Mouse (Mus musculus) left cerebral cortex, postnatal 36 days (tissue): Measurements from ENCODE around the gene Crygd. TPM values are rescaled to one million over a fixed set of nuclear protein-coding genes. Genes with fewer than 3 reads are reported as not detected.
"Not testable (repeated sequence)": the region's sequence is repeated elsewhere in the genome, so short reads cannot be mapped to it uniquely, and the experiment has no call there.

Source experiments
- DNase-seq, 2 experiments: peaks; one replicate each; pipeline ENCODE4 v3.0.0; 2021 to 2022; ENCODE audit warnings: low spot score in 2 of 2, mixed read lengths in 1 of 2
- intact Hi-C: fragments of 180-260 bp; cut with DNase I; formaldehyde crosslinking; loops from one replicate; pipeline ENCODE4 v1.15.1; 2025
- total RNA-seq, 2 experiments: library from RNA; stranded (reverse); gene quantifications; 2 replicates each; pipeline ENCODE4 v1.2.3; 2021

Gene Crygd
- total RNA-seq: not detected

DNA sequence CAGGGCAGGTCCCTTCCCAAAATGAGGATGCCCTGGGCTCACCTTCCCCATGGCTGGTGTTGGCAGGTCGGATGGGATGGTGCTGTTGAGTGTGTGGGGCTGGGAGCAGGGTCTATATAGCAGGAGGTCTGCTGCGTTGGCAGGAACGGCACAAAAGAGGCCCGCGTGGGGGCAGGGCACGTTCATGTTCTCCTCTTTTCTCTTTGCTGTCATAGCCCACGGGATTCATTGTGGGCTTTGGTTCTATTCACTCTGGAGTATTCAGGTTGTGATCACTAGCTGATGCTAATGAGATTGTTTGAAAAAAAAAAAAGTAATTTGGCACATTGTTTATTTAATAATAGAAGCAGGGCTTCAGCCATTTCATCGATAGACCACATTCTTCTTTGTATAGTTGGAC is at the start of gene Crygd:
Gene Crygd, minus strand, starts transcription at position 101 of the 400 bp plus-strand sequence.
- intact Hi-C loops: no loop called here
- no peak for DNase-seq

DNA sequence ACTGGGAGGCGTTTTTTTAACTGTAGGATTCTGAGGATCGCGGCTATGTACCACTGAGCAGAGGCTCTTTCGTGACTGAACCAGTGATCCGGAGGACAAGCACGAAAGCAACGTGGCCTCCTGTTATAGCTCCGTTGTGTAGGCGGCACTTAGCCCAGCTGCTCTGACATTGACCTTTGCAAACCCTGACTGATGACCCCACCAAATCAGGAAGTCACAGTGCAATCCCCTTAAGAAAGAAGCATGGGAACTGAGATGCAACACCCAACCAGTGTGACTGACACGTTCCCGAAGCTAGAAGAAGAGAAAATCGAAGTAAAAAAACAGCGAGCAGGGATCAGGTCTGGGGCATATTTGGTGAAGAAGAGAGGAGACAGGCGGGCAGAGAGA is 49.5 kb upstream of the Crygd start:
- DNase-seq: no peak
- intact Hi-C loops: loop anchor here (1.0 to 5.0 kb wide), 2 partner anchors 49 to 67 kb away; no protein-coding TSS in a partner anchor

DNA sequence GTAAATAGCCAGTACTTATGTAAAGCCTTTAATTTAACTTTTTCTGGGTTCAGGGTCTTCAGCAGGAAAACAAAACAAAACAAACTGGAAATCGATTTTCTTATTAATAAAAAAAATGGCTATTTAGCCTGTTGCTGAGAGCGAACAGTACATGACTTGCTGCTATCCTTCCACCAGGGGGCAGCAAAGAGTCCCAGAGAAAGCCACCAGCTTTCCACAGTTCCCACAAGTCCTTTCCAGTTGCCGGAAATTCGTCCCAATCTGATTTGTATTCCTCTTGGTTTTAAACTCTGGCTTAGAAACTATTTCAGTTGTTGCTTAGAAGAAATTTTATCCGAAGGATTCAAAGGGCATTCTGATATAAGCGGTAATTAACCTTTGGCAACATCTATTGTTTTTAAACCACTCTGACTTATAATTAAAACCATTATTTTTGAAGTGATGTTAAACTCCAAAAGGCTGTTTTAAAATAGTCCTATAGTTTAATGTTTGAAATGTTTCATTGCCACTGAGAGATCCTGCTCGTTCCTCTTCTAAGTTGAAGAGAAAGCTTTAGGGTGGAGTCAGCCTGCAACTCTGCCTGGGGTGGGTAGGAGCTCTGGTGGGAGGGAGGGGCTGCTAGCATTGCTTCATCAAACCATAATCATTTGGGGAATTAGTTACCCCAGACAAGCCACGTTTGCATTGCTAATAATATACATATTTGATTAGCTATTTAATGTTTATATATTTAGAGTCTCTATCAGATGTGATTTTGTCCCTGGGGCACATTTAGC is 49.0 kb upstream of the Crygd start:
- intact Hi-C loops: loop anchor here (1.0 to 5.0 kb wide), 2 partner anchors 50 to 68 kb away; no protein-coding TSS in a partner anchor
- peak; percentile 36 to 47 for DNase-seq

DNA sequence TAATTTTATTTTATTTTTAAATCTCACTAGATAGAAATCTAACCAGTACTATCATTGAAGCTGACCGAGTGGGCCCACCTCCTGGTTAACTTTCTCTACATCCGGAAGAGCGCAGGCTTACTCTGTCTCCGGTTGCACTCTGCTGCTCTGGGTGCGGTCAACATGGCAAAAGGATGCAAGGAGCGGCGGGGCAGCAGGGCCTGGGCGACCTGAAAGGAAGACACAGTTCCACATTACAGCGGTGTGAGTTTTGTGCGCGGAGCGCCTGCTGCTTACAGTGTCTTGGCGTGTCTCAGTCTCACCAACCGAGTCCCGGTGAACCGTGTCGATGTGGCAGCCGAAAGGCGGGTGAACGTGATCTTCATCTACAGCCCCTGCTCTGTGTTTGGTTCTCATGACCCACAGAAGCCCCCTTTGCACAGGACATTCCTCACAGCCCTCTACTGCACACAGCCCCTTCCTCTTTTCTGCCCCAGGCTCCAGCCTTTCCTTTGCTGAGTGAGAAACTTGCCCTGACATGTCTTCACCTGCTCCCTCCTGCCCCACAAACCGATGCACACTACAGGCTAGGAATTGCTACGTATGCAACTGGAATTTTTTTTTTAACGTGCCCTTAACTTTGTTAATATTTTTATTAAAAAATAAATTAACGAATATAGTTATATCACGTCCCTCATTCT is 46.6 kb upstream of the Crygd start:
- intact Hi-C loops: loop anchor here (5.0 kb wide), 1 partner anchor 52 kb away; no protein-coding TSS in a partner anchor
- DNase-seq: no peak

DNA sequence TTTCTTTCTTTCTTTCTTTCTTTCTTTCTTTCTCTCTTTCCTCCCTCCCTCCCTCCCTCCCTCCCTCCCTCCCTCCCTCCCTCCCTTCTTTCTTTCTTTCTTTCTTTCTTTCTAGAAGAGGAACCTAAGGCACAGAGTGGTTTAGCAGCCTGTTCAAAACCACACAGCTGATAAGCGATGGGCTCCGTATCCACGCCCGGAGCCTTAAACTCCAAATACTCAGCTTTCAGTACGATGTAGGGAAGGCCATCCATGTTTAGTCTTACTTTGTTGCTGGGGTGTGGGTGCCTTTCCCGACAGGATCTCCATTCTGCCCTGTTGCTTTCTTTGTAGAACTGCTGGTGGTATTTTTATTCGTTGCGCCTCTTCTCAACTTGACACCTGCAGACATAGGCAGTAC is 45.9 kb upstream of the Crygd start:
- intact Hi-C loops: no loop called here
- DNase-seq: no peak

DNA sequence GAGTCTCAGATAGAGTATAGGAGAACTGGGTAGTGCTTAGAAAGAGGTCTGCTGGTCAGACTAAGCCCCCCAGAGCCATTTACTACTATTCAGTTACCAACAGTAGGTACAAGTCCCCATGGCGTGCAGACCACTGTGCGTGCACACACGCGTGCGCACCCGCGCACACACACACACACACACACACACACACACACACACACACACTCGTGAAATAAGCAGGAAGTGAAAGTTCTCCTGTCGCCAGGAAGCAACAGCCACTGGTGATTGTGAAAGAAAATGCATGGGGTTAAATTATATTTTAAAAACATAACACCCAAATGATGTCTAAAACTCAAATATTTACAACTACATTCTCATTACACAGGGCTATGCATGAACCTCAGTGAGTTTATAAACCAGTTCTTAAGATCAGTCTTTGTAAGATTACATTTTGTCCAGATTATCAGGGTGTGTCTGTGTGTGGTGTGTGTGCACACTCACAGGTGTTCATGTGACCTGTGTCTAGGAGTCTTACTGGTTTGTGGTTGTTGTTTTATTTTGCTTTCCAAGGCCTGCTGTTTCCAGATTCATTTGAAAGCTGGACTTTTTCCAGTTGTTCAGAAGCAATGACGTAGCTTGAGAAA is 44.5 kb upstream of the Crygd start:
- intact Hi-C loops: no loop called here
- DNase-seq: no peak

DNA sequence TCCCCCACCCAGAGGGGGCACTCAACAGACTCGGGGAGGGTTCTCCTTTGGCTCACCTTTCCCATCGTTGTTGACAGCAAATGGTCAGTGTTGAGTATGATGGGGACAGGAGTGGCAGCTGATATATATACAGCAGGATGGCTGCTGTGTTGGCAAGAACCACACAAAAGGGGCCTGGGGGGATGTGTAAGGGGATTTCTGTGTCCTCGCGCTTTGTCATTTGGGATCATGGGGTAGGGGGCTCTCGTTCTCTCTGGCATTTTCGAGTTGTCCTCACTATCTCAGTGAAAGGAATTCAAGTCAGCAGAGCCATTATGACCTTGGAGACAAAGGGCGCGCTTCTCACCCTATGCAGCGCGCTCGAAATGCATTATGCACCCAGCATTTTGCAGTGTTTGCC is 40.0 kb upstream of the Crygd start, which contains the start of gene Cryga:
Gene Cryga, minus strand, starts transcription at position 101 of the 400 bp plus-strand sequence.
- intact Hi-C loops: no loop called here

DNA sequence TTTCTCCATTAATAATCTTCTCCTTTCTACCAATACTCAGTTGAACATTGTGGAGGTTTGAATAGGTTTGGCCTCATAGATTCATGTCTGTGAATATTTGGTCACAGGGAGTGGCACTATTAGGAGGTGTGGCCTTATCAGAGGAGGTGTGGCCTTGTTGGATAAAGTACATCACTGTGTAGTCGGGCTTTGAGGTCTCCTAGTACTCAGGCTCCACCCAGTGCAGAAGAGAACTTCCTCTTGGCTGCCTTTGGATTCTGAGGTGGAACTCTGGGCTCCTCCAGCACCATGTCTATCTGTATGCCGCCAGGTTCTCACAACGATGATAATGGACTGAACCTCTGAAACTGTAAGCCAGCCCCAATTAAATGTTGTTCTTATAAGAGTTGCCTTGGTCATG is 33.7 kb upstream of the Crygd start:
- DNase-seq: no peak
- intact Hi-C loops: no loop called here

More for the DNA sequence above, 40.0 kb upstream of the Crygd start, which contains the start of gene Cryga:
- DNase-seq: no peak

DNA sequence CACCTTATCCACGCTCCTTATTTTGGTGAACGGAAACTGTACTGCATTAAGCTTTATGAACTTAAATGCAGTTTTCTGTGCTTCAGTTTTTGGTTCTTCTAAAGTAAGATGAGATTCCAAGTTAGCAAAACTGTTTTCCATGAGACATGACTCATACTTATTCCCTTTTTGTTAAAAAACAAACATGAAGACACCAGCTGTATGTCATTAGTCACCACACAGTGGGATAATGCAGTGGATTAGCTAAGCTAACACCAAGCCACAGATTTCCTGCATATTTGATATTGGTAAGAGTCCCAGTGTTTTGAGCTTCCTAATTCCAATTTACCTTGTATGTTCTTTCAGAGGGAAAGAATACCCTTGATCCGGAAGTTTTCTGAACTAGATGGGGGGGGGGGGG is 28.3 kb upstream of the Crygd start:
- DNase-seq: no peak
- intact Hi-C loops: no loop called here

DNA sequence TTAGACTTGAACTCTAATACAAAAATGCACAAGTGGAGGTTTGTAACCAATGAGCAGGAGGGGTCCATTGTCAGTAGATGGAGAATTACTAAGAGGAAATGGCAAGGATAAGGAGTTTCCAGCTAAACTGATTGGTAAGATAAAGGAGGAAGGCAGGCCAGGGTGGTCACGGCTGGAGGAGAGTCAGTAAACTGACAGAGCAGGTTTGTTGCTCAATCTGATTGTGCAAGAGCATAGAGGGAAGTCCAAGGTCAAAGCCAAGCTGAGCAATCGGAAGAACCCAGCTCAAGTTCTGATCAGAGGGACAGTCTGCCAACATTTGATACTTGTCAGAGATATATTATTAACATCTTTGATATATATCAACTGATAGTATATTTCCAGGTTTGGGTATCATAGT is 27.1 kb upstream of the Crygd start:
- intact Hi-C loops: no loop called here
- DNase-seq: no peak

DNA sequence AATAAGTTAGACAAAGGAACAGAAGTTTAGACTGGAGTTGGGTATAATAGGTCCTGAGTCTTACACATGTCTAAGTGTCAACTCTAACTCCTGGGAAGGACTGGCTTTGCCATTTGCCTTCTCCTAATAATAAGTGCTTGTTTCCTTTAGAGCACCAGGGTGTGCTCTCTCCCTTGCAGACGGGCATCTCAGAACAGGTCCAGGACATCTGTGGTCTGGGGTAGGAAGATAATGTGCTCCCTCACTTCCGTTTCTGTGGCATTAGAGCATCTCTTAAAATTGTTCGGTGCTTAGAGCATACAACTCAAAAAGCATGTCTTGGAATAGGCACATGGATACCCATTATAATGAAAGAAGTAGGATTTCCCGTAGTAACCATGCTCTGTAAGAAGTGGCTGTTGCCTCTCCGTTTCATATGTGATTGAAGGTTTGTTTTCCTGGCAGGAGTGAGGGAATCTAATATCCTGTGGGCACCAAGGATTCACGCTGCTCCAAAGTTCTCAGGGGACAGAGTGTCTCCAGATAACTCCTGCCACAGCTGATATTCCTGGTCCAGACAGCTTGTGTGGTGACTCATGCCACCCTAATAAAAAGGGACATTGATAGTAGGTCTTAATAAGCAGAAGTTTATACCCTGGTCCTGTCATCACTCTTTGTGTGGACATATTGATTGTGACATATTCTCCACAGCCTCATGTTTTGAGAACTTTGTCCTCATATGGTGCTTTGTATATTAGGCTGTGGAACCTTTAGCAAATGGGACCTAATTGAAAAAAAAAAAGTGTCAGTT is 25.5 kb upstream of the Crygd start:
- intact Hi-C loops: no loop called here
- no peak for DNase-seq

DNA sequence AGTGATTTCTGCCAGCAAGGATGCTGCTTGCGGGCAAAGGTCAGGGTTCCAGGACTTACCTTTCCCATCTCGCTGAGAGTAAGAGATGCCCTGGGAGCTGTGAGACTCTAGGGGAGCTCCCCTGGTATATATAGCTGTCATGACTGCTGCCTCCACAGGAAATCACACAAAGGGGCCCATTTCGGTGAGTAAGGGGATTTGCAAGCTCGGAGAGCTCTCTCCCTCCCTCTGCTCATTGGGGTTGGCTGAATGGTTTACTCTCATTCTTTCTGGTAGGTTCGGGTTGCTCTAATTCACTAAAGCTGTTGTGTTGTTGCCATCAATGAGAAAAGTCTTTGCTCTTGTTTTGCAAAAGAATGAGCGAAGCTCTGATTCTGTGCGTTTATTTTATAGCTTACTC is 18.9 kb upstream of the Crygd start, which contains the start of gene Crygb:
Gene Crygb, minus strand, starts transcription at position 101 of the 400 bp plus-strand sequence.
- intact Hi-C loops: no loop called here

DNA sequence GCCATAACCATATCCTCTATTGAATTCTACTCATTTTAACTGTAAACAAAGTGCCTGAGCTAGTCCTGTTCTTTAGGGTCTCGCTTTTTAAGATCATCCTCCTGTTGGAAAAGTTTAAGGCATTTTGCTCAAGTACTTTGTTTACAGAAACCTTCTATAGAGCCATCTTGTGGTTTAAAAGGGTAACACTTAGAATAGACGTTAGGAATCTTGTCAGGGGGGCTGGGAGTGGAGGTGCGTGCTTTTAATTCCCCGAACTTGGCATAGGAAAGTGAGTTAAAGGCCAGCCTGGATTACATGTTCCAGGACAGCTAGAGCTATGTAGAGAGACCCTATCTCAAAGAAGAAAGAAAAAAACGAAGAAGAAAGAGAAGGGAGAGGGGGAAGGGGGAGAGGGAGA is 12.4 kb upstream of the Crygd start:
- no peak for DNase-seq
- intact Hi-C loops: no loop called here

More for the DNA sequence above, 18.9 kb upstream of the Crygd start, which contains the start of gene Crygb:
- no peak for DNase-seq

DNA sequence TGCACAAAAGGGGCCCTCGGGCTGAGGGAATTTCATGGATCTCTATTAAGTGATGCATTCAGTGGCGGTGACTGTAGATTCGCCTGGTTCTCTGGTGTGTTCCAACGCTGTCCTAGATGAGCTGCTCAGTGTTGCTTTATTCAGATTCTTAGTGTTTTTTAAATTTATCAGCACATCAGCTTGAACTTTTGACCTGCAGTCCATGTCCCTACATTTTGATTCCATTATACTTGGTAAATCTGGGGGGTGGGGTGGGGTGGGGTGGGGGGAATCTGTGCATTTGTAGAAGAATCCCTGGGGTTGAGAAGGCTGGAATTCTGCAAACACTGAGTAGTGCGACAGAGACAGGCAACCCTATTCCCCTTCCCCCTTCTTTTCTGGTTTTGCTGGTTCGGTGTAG is 10.3 kb upstream of the Crygd start, which contains the start of gene Crygc:
Gene Crygc, minus strand, starts transcription at position 101 of the 400 bp plus-strand sequence.
- DNase-seq: no peak
- intact Hi-C loops: no loop called here

DNA sequence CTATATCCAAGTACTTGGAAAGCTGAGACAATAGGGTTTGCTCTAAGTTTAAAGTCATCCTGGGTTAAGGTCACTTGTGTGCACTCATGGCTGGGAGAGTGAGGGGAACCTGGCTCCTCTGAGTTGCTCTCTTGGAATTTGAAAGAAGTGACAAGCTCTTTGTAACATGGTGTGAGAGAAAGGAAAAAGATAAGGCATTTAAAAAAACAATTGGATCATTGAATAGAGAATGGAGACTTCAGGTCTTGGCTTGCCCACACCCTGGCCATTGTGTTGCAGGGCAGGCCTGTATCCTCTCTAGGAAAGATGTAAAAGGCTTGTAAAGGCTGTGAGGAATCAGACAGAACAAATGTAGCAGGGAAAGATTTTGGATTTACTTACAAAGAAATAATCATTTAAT is 4.6 kb upstream of the Crygd start:
- intact Hi-C loops: no loop called here
- no peak for DNase-seq

DNA sequence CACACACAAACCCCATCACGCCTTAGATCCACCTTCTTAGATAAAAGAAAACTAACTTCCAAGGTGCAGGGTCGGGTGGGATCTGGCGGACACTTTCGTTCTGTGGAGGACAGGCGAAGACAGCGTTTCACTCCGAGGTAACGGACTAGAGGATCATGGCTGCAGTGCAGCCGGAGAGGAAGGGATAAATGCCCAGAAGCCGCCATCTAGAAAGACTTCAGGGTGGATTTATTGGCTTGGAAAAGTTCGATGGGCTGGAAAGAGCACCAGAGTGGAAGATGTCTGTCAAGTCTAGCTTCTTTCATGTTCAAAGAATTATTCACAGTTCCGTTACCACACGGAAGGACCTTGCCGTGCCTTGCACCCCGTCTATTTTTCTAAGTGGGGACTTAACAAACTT is 949 bp upstream of the Crygd start:
- intact Hi-C loops: no loop called here
- no peak for DNase-seq

DNA sequence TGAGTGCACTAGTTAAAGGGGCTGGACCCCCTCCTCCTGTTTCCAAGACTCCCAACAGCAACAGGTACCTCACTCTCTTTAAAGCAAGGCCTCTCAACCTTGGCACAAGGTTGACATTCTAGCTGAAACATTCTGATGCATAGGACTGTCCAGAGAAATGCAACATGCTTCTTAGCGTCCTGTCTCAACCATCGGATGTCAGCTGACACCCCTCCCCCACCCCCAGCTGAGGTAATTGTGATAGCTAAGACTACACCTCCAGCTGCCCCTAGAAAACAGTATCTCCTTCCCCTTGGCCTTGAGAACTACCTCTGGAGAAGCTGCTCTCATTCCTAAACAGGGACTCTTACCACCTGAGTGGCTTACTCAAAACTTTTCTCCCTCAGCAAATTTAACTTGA is 11.1 kb downstream of the Crygd start:
- intact Hi-C loops: no loop called here
- DNase-seq: no peak

DNA sequence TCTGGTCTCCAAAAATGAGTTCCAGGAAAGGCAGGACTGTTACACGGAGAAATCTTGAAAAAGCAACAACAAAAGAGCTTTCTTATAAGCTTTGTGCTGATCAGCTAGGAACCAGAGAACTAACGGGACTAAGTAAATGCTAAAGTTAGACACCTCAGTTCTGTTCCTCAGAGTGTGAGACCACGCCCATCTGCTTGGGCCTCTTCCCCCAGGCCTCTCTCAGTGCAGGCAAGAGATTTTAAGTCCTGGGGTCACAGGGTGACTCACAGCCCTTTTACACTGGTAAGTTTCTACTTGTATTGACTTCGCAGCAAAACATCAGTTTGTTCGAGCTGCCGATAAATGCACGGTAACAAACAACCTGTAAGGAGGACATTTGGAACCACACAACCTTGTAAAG is 11.6 kb downstream of the Crygd start:
- no peak for DNase-seq
- intact Hi-C loops: no loop called here

DNA sequence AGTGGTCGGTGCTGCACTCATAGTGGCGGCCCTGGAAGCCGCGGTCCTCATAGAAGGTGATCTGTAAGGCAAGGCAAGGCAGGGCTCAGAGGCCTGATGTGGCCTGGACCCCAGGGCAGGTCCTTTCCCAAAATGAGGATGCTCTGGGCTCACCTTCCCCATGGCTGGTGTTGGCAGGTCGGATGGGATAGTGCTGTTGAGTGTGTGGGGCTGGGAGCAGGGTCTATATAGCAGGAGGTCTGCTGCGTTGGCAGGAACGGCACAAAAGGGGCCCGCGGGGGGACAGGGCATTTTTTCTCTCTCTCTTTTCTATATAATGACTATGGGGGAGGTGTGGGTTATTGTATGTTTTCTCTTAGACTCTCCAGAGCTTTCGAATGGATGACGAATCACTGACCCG is 12.3 kb downstream of the Crygd start, which contains the start of gene Cryge:
Gene Cryge, minus strand, starts transcription at position 198 of the 400 bp plus-strand sequence.
- intact Hi-C loops, DNase-seq: not testable (repeated sequence)
